Mouse (Mus musculus) cerebellum, adult 9-10 months (tissue): ENCODE results near the gene Tmem158.

Experiments used
- DNase-seq: peaks from one replicate; pipeline ENCODE4 v3.0.0; 2022

Gene Tmem158

DNA sequence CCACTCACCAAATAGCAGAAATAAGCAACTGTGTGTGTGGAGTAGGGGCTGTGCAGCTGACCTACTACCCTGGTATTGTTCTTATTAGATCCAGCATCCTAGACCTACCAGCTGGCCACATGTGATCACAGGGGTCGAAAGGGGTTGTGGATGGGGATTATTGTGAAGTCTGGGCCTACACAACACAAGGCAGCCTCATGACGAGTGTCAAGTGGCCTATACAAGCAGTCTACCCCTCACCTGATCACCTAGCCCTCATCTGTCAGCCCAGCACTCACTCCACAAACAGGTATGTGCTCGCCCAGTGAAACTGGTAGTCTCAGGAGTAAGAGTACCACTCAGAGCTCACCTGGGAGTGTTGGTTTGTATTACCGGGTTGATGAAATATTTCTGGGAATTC is 15.4 kb downstream of the Tmem158 start:
- DNase-seq = no peak

DNA sequence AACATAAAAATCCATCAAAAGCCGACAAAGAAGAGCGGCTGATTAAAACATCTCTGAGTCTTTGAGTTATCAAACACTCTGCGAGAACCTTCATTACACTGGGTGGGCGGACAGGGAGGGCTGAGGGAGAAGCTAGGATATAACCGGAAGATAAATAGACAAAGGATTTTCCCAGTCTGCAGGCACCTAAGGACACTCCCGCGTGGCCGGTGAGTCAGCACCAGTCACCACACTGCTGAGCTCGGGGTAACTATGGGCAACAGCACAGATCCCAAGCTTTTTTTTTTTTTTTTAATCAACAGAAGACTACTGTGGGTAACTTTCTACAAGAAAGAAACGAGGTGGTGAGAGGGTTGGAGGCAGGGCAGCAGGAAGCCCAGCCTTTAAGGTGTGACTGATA is 16.6 kb downstream of the Tmem158 start:
- no peak for DNase-seq

DNA sequence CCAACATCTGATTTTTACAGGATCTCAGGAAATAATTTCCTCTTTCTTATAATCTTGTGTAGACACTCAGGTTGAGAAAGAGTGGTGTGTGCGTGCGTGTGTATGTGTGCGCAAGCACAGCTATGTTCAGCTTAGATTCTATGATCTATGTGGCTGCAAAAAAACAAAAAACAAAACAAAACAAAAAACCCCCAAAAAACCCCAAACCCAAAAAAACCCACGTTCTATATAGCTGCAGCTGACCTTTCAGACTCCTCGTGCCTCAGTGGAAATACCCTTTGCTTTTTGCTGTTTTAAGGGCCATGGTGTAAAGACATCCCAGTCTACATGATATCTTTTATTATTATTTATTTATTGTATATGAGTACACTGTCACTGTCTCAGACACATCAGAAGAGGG is 19.4 kb downstream of the Tmem158 start:
- no peak for DNase-seq

DNA sequence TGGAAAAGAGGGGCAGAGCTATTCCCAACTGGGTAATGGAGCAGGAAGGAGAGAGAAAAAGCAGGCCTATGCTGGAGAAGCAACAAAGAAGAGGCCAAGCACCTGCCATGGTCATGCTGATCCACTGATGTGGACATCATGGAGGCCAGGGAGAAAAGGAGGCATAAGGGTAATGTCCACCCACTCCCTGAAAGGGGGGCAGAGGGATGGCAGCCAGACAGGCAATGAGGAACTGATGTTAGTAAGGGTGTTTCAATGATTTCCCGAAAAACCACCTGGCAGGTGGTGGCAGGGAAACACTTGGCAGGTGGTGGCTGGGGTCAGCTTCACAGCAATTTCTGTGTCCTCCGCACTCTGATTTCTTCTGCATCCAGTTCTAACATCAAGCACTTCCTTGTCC is 19.8 kb downstream of the Tmem158 start:
- DNase-seq = no peak

DNA sequence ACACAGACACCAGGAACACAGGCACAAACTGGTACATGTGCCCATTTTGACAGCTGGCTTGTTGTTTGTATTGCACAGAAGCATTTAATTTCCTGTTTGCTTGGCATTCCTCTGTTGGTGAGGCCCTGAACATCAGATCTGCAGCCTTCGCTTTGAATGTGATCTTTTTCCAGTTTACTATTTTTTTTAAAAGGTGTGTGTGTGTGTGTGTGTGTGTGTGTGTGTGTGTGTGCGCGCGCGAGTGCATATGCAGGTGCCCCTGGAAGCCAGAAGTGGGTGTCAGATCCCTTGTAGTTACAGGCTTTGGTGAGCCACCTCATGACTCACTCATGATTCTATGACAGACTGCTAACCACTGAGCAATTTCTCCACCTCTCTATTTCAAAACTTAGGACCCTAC is 20.3 kb downstream of the Tmem158 start:
- no peak for DNase-seq

DNA sequence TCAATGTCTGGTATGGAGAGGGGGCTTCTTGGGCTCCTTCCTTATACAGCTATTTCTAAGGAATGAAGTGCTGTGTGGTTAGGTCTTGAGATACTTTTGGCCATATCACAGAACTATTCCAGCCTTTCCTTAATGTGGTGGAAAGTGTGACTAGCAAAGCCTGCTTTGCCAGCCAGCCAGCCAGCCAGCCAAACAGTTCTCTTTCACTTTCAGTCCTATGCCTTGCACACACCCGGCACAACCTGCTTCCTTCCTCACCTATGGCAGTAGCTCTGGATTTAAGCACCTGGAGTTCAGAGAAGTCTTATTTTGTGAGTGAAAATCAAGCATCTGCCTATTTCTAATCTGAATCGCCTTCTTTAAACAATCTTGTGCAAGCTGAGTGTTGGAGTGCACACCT is 20.9 kb downstream of the Tmem158 start:
- no peak for DNase-seq

DNA sequence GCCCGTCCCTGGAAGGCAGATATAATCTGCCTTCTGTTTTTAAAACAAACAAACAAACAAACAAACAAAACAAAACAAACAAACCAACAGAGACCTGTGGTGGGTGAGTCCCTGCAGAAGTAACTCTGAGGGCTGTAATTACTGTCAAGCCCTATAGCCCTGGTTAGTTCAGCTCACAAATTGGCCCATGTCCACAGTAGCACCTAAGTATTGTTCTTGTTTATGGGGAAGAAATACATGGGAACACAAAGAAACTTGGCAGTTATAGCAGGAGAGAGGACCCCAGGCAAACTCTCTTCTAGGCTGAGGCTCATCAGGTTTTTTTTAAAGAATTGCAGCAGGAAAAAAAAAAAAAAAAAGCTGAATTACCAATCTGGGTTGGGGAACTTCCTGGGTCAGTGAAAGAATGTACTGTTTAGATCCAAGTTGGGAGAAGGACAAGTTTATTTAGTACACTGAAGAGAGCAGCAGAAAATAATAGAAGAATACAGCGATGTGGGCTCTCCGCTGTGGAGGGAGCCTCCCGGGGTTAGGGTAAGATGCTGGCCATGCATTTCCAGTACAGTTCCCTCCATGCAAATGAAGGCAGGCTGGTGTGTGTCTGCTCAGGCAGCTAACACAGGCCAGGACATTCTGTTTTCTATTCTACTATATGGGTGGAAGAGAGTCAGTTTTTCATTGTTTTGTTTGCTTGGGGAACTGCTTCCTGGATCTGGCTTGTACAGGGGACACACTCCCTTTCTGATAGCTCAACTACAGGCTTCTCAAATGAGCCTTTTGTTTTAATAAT is 22.1 kb downstream of the Tmem158 start:
- no peak for DNase-seq

DNA sequence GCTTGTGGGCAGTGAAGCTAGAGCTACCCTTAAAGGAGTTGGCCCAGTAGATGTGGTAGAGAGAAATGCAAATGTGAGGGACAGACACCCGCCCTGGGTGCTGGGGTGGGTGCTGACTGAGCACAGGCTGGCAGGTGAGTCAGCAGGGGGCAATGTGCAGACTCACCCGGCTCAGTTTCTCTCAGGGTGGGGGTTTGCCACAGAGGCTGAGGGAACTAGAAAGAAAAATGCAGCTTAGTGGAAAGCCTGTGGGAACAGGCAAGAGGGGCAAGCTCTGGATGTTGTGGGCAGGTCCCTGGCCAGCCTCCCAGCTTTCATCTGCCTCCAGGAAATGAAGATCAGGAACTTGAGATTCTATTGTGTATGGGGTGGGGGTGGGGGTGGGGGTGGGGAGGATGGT is 22.8 kb downstream of the Tmem158 start:
- no peak for DNase-seq

DNA sequence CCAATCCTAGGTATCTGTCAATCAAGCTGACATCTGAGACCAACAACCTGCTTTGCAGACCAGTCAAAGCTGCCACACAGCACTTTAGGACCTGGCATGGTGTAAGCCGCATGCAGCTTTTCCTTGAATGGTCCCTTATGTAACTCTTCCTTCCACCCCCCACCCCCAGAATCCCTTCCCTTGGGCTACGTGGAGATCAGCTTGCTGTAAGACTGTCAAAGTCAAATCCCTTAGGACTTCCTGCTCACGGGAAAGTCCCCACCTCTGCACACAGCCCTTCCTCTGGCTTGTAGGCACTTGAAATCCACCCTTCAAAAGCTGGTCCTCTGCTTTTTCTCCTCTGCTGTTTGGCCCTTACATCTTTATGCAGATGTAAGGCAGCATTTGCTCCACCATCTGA is 24.9 kb downstream of the Tmem158 start:
- no peak for DNase-seq

DNA sequence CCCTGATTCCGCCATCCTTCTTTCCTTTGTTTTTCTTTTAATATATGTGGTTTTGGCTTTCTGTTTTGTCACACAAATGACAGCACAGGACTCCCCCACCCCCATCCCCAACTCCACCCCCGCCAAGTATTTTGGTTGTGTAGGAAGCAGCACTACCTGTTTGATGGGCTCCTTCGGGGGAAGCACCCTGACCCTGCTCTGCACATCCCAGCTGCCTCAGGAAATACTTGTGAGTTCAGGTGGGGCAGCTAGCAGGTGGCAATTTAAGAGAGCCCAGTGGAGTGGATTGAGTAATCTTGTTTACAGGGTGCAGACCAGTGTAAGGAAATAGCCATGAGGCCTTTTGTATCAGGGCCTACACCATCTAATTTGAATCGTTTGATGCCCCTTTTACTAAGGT is 30.7 kb downstream of the Tmem158 start:
- no peak for DNase-seq

DNA sequence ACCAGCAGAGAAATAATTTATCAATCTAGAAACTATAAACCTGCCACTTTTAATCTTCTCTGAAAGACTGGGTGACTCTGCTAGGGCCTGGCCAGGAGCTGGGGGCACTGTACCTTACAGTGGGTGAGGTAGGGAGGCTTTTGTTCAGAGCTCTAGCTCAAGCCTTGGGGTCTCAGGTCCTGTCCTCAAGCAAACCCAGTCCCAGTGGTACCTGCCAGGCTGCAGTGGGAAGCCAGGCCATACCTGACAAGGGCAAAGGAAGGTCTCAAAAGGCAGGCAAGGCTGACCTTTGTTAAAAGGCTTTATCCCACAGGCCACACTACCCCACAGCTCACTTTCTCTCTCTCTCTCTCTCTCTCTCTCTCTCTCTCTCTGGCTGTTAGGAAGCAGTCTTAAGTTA is 31.9 kb downstream of the Tmem158 start:
- no peak for DNase-seq

DNA sequence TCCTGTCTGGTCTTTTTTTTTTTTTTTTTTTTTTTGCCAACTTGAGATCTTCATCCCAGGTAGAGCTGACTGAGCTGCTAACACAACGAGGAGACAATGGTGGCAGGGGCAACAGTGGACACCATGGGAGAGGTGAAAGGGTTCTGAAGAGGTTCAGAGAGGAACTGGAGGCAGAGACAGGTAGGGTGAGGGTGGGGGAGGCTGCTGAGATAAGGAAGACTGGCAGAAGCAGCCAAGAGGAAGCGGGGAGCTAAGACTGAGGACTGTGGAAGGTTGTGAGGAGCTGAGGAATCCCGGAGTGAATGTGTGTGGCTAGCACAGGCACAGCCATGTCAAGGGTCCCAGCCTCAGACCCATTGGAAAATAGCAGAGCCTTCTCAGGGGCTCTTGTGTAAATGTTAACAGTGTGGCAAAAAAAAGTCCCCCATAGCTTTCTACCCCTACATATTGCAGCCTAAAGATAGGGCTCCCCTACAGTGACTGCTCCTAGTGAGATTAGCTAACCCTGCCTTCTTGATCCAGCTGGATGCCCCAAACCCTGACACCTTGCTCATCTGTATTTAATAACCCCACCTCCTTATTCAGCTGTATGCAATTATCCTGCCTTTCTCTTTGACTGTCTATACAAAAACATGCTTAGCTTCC is 33.3 kb downstream of the Tmem158 start:
- no peak for DNase-seq

DNA sequence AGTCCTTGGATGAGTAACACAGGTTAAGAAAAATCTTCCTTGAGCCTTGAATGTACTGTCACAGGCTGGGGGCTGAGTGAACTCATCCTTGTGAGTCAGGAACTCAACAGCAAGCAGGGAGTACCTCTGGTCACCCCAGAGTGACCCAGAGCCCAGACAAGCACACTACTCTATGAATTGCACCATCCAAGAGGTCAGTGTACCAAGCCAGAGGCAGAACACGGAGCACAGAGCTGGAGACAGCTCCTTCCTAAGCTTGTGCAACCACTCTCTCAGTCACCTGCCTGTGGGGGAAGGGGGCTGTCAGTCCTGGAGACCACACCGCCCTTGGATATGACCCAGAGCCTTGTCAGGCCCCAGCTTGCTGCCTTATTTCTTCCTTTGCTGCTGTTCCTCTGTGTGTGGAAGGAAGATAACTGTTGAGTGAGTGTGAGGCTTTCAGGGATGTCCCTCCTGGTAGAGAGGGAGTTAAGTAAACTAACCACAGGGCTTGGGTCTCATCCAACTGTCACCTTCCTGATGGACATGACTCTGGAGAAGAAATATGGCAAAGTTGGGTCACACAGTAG is 35.6 kb downstream of the Tmem158 start:
- DNase-seq = no peak

DNA sequence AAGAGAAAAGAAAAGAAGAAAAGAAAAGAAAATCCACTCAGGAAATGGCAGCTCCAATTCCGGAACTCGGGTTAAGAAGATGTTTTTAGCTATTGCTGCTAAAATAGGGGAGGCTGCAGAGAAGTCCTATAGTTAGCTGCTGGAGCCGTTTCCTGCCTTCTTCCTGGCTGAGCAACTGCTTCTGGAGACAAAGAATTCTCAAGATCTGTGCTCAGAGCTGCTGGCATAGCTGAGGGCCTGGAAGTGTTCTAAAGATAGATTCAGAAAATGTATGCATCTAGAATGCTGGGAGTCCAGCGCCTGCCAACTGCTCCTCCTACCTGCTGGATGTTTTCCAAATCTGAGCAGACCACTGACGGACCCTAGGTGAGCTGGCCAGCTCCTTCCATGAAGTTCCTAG is 40.7 kb downstream of the Tmem158 start:
- no peak for DNase-seq

DNA sequence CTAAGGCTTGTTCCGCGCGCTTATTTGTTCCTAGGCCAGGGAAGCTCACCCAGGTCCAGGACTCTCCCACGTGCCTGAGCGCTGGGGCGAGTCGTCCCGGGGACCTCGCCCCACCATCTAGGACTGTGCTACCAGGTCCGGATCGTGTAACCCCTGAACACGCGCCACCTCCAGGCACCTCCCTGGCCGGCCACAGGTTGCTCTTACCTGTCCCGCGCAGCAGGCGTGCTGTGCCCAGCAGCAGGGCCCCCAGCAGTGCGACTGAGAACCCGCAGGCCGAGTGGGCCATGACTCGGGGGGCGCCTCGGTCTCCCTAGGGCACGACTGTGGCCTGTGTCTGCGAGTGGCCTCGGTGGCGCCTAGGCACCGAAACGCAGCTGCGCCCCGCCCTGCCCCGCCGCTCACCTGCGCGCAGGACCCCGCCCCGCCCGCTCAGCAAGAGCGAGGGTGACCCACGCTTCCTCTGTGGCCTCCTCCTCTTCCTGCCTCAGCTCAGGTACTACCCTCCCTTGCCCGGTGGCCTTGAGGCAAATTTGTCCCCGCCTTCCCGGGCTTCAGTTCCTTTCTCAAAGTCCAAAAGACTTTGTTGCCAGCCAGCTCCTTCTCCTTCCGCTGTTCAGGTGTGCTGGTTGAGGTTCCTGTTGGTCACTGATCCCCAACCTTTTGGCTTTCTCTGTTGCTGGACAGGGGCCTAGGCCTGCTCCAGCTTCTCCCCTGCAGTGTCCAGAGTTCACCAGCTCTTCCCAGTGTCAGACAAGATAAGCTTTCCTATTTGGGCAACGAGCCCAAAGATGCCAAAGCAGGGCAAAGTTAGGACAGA is 44.7 kb downstream of the Tmem158 start, which contains the start of gene Cdcp1:
Gene Cdcp1, minus strand, starts transcription at position 418 of the 820 bp plus-strand sequence.
- DNase-seq = no peak

DNA sequence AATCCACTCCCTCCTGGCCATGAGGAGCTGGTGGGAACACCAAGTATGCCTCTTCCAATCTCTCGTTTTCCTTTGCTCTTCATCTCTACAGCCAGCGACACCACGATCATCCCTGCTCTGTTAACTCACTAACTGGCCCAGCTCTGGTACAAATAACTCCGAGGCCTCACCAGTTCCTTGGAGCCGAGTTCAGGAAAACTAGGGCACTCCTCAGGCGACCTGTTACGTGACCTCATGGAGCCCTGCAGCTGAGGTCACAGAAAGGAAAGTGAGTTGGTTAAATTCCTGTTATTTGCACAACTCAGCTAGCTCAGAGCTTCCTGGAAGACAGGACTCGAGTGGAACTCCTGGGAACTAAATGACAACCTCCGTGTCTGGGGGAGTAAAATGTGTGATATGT is 47.2 kb downstream of the Tmem158 start:
- no peak for DNase-seq
